Mouse (Mus musculus): ENCODE data around the gene Lpgat1. TPM values are rescaled to one million over a fixed set of nuclear protein-coding genes. Genes with fewer than 3 reads are reported as not detected.
A peak's percentile ranks its signal among the peaks of the same experiment; 100 is the strongest.

The Lpgat1 gene
- polyA plus RNA-seq, 1 experiment from 2014 or later, result 18.5 TPM

- Histone ChIP-seq H3K9ac (no peak overlapping the region), H3K4me2 (no peak overlapping the region), H3K4me1 (peaks cover 5% of the 10 kb centered on the region), H3K9me3 (replicated peaks) (no peaks in the 10 kb centered on the region), H3K27ac (no peak overlapping the region), H3K4me3 (replicated peaks) (no peak overlapping the region), H3K27me3 (no peaks in the 10 kb centered on the region), H3K36me3 (no peaks in the 10 kb centered on the region)
- no peak for ATAC-seq (replicated peaks; ENCODE audit: low FRiP score)
- 83% methylated on average over 13 of the region's 13 CpGs for WGBS
Observed at GRCm38 (mm10) chr1:191812949-191813691, 95.5 kb downstream of the Lpgat1 start.

GRCm38 (mm10) chr1:191814240-191814639 lies 96.6 kb downstream of the Lpgat1 start:
- Histone ChIP-seq H3K36me3 (no peaks in the 10 kb centered on the region), H3K27ac (no peak overlapping the region), H3K4me3 (replicated peaks) (no peak overlapping the region), H3K27me3 (no peaks in the 10 kb centered on the region), H3K4me1 (peaks cover 6% of the 10 kb centered on the region), H3K4me2 (no peak overlapping the region), H3K9me3 (replicated peaks) (no peaks in the 10 kb centered on the region), H3K9ac (no peak overlapping the region)
- ATAC-seq (replicated peaks; ENCODE audit: low FRiP score), result no peak
- WGBS, result 83% methylated on average over 4 of the region's 4 CpGs

- Histone ChIP-seq H3K9me3 (replicated peaks) (no peaks in the 10 kb centered on the region), H3K27me3 (no peaks in the 10 kb centered on the region), H3K27ac (no peak overlapping the region), H3K9ac (no peak overlapping the region), H3K36me3 (no peaks in the 10 kb centered on the region), H3K4me2 (no peak overlapping the region), H3K4me1 (peaks cover 6% of the 10 kb centered on the region), H3K4me3 (replicated peaks) (no peak overlapping the region)
- 26% methylated on average over 5 of the region's 5 CpGs for WGBS
- ATAC-seq (replicated peaks; ENCODE audit: low FRiP score), result no peak
Observed at GRCm38 (mm10) chr1:191814935-191815334, 97.3 kb downstream of the Lpgat1 start.

GRCm38 (mm10) chr1:191816596-191816995 lies 99.0 kb downstream of the Lpgat1 start:
- no peak for ATAC-seq (replicated peaks; ENCODE audit: low FRiP score)
- H3K4me2 ChIP-seq, result no peak overlapping the region
- no peak overlapping the region for H3K4me3 ChIP-seq (replicated peaks)
- no peaks in the 10 kb centered on the region for H3K9me3 ChIP-seq (replicated peaks)
- H3K9ac ChIP-seq, result no peak overlapping the region
- no peak overlapping the region for H3K27ac ChIP-seq
- no peaks in the 10 kb centered on the region for H3K27me3 ChIP-seq
- WGBS, result 79% methylated on average over 3 of the region's 3 CpGs
- peaks cover 14% of the 10 kb centered on the region for H3K4me1 ChIP-seq
- no peaks in the 10 kb centered on the region for H3K36me3 ChIP-seq

- Histone ChIP-seq H3K27me3 (no peaks in the 10 kb centered on the region), H3K27ac (0 out of 2 replicates have a peak overlapping the region, but pooled peaks have one; percentile 18), H3K4me1 (peaks cover 22% of the 10 kb centered on the region), H3K36me3 (no peaks in the 10 kb centered on the region), H3K9ac (peak overlapping the region; percentile 7; the same call in 1 of the 2 replicates), H3K4me3 (replicated peaks) (no peak overlapping the region), H3K9me3 (replicated peaks) (no peaks in the 10 kb centered on the region), H3K4me2 (no peak overlapping the region)
- WGBS, result 37% methylated on average over 19 of the region's 19 CpGs
- peak; percentile 62 for ATAC-seq (replicated peaks; ENCODE audit: low FRiP score)
Observed at GRCm38 (mm10) chr1:191817418-191818144, 99.9 kb downstream of the Lpgat1 start.

- Histone ChIP-seq H3K9ac (peak overlapping the region; percentile 7; the same call in 1 of the 2 replicates), H3K36me3 (peaks cover 5% of the 10 kb centered on the region; the same call in 1 of the 2 replicates), H3K4me2 (no peak overlapping the region), H3K4me3 (replicated peaks) (no peak overlapping the region), H3K4me1 (peaks cover 23% of the 10 kb centered on the region), H3K9me3 (replicated peaks) (no peaks in the 10 kb centered on the region), H3K27me3 (no peaks in the 10 kb centered on the region), H3K27ac (0 out of 2 replicates have a peak overlapping the region, but pooled peaks have one; percentile 18)
- WGBS, result 25% methylated on average over 6 of the region's 6 CpGs
- 0 out of 2 replicates have a peak, but pooled peaks have one; percentile 17 for ATAC-seq (replicated peaks; ENCODE audit: low FRiP score)
Observed at GRCm38 (mm10) chr1:191818145-191818631, 100.6 kb downstream of the Lpgat1 start.

- peaks cover 11% of the 10 kb centered on the region for H3K36me3 ChIP-seq
- H3K27me3 ChIP-seq, result no peaks in the 10 kb centered on the region
- no peak for ATAC-seq (replicated peaks; ENCODE audit: low FRiP score)
- no peaks in the 10 kb centered on the region for H3K9me3 ChIP-seq (replicated peaks)
- H3K27ac ChIP-seq, result no peak overlapping the region
- no peak overlapping the region for H3K9ac ChIP-seq
- H3K4me1 ChIP-seq, result peaks cover 23% of the 10 kb centered on the region
- no peak overlapping the region for H3K4me2 ChIP-seq
- H3K4me3 ChIP-seq (replicated peaks), result no peak overlapping the region
Observed at GRCm38 (mm10) chr1:191819026-191819425, 101.4 kb downstream of the Lpgat1 start.

- Histone ChIP-seq H3K27ac (peak overlapping the region; percentile 61; the same call in 1 of the 2 replicates), H3K27me3 (no peaks in the 10 kb centered on the region)
Observed at GRCm38 (mm10) chr1:191820951-191821325, 103.3 kb downstream of the Lpgat1 start.

GRCm38 (mm10) chr1:191821326-191822091 lies 103.9 kb downstream of the Lpgat1 start, which contains the start of gene Nek2:
Gene Nek2 (plus strand): TSS chr1:191821444.
- Histone ChIP-seq H3K4me3 (replicated peaks) (peak within 1 kb of the TSS; percentile 95), H3K4me2 (peak within 1 kb of the TSS; percentile 81), H3K9me3 (replicated peaks) (no peaks in the 10 kb centered on the region), H3K27ac (peak within 1 kb of the TSS; percentile 91), H3K4me1 (peaks cover 23% of the 10 kb centered on the region), H3K27me3 (no peaks in the 10 kb centered on the region), H3K9ac (peak within 1 kb of the TSS; percentile 78), H3K36me3 (peaks cover 34% of the 10 kb centered on the region)
- peak; percentile 94 for ATAC-seq (replicated peaks; ENCODE audit: low FRiP score)
- under 1% methylated on average over 79 of the region's 79 CpGs for WGBS

More at GRCm38 (mm10) chr1:191820951-191821325, 103.3 kb downstream of the Lpgat1 start:
- Histone ChIP-seq H3K4me1 (peaks cover 23% of the 10 kb centered on the region), H3K36me3 (peaks cover 29% of the 10 kb centered on the region), H3K4me3 (replicated peaks) (peak overlapping the region; percentile 95), H3K4me2 (peak overlapping the region; percentile 81), H3K9ac (peak overlapping the region; percentile 46), H3K9me3 (replicated peaks) (no peaks in the 10 kb centered on the region)
- 2% methylated on average over 15 of the region's 15 CpGs for WGBS
- ATAC-seq (replicated peaks; ENCODE audit: low FRiP score), result peak; percentile 34

GRCm38 (mm10) chr1:191829124-191829523 lies 111.5 kb downstream of the Lpgat1 start:
- no peak overlapping the region for H3K27ac ChIP-seq
- peaks cover 88% of the 10 kb centered on the region for H3K36me3 ChIP-seq
- no peaks in the 10 kb centered on the region for H3K27me3 ChIP-seq
- no peak overlapping the region for H3K9ac ChIP-seq
- no peak for ATAC-seq (replicated peaks; ENCODE audit: low FRiP score)
- H3K4me2 ChIP-seq, result no peak overlapping the region
- 83% methylated on average over 3 of the region's 3 CpGs for whole genome bisulfite sequencing
- H3K4me3 ChIP-seq (replicated peaks), result no peak overlapping the region
- no peaks in the 10 kb centered on the region for H3K9me3 ChIP-seq (replicated peaks)
- H3K4me1 ChIP-seq, result no peaks in the 10 kb centered on the region

- ATAC-seq (replicated peaks; ENCODE audit: low FRiP score), result no peak
- 95% methylated on average over 6 of the region's 6 CpGs for WGBS
- Histone ChIP-seq H3K4me3 (replicated peaks) (no peak overlapping the region), H3K4me1 (peaks cover 13% of the 10 kb centered on the region), H3K9ac (no peak overlapping the region), H3K4me2 (no peak overlapping the region), H3K27me3 (no peaks in the 10 kb centered on the region), H3K36me3 (peaks cover 47% of the 10 kb centered on the region), H3K9me3 (replicated peaks) (no peaks in the 10 kb centered on the region), H3K27ac (no peak overlapping the region)
Observed at GRCm38 (mm10) chr1:191833396-191833795, 115.8 kb downstream of the Lpgat1 start.

Data from kidney, embryonic 15.5 days (tissue).